Mouse (Mus musculus): ENCODE results near the gene Pspc1.

Gene Pspc1

DNA sequence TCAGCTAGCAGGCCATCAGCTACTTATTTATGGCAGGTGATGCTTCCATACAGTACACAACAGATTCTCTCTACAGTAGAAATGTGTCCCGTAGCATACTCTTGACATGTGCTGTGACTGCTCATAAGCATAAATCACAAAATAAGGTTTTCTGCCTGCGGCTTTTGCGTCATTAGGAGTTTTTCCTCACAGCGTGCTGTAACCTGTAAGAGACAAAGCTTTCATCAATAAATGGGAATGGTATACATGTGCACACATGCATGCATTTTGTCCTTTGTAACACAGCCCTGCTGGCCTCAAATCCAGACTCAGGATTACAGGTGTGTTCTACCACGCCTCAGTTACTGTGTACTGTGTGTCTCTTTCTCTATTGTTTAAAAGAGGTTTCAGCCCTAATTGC lies 80.3 kb downstream of the Pspc1 start:
- DNase-seq (ENCODE audit: low spot score in 2 of 2): no peak

DNA sequence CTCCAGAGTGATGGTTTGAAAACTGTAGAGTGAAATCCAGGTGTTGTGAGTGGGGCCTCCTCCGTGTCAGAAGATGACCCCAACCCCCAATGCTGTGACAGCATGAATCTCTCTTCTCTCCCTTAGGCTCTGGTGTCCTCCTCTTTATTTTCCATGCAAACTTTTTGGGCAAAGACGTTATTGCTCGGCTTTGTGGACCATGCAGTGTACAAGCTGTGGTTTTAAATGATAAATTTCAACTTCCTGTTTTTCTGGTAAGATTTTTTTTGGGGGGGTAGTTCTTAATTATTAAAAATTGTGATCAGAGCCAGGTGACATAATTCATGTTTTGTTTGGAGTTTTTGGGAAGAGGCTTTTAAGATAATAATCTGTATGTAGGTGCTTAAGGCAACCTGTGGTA lies 82.6 kb downstream of the Pspc1 start:
- DNase-seq (ENCODE audit: low spot score in 2 of 2): no peak

DNA sequence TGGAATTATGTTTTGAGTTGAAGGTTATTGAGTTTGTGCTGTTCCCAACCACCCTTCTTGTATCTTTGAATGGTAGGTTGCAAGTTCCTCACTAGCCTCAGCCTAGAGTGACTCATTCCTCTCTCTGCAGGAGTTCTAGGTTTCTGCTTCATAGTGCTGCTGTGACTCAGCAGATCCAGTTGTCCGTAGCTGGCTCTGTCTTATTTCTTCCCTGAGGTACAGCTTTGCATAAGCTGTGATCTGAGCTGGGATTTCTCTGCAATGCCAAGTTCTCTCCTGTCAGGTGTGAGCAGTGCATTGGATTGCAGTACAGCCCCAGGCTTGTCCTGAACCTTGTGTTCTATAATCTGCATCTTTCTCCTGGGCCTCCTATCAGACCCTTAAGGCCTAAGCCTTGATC lies 88.3 kb downstream of the Pspc1 start:
- DNase-seq (ENCODE audit: low spot score in 2 of 2): no peak

DNA sequence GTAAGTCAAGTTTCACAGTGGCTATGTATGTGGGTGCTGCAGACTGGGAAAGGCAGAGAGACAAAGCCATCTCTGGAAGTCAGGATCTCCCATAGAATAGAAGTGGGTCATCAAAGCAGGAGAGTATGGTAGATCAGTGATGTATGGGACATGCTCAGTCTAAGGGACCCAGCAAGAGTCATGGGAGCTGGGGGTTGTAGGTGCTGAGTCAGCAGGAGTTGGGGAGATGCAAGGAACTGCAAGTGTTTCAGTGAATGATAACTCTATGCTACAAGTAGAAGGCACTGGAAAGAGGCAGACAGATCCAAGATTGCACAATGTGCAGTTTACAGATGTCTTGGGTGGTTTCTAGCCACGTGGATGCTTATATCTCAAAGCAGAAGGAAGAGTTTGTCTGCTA lies 89.0 kb downstream of the Pspc1 start:
- no peak for DNase-seq (ENCODE audit: low spot score in 2 of 2)

- DNase-seq (ENCODE audit: low spot score in 2 of 2): no peak
Measured at GRCm38 (mm10) chr14:56685426-56685825, 92.7 kb downstream of the Pspc1 start.
